Mouse (Mus musculus): Measurements from ENCODE around the gene Rbbp7. TPM values are rescaled to one million over a fixed set of nuclear protein-coding genes. Genes with fewer than 3 reads are reported as not detected.

Rbbp7 gene
- 262 TPM for polyA plus RNA-seq (2017; shearing (Covaris generic))

DNA sequence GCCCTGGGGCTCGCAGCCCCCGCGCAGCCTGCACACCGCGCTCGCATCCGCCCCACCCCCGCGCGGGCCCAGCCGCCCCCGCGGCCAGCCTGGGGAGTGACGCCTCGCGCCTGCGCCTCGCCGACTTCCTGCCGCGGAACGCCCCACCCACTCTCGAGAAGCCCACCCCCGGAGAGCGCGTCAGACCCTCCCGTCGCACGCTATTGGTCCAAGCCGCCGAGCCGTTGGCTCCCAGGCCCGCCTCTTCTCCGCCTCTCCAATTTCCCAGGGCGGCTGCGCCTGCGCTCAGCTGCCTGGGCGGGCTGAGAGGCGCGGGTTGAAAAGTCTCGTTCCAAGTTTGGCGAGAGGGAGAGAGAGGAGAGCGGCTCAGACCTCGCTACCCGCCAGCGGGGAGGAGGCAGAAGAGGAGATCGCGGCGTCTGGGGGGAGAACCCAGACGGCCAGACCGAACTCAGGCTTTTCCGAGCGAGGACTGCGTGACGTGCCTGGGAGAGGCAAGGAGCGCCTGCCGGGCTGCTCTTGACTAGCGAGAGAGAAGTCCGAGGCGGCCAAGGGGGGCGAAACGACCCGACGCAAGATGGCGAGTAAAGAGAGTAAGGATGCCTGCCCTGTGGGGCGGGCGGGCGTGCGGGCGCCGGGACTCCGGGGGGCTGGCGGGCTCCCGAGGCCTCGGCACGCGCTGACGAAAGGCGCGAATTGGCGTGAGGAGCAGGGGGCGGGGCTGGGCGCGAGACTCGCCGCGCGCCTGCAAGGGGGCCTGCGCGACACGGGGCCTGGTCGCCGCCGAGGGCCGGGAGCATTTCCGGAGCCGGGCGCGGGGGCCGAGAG is at the start of gene Rbbp7:
Gene Rbbp7, plus strand, starts transcription at position 288 of the 828 bp plus-strand sequence.

Other genes starting within 250 kb of the Rbbp7 start
- gene Reps2, start 116.8 kb upstream of the Rbbp7 start, polyA plus RNA-seq (2017; shearing (Covaris generic)): 0.24 TPM
- gene Txlng, start 69.1 kb downstream of the Rbbp7 start, polyA plus RNA-seq (2017; shearing (Covaris generic)): 14.6 TPM
- gene Syap1, start 128.0 kb downstream of the Rbbp7 start, polyA plus RNA-seq (2017; shearing (Covaris generic)): 46.7 TPM
- 263 TPM for gene Ctps2, start 140.8 kb downstream of the Rbbp7 start, polyA plus RNA-seq (2017; shearing (Covaris generic))
- gene S100g, start 204.2 kb downstream of the Rbbp7 start, polyA plus RNA-seq (2017; shearing (Covaris generic)): 1.1 TPM